Mouse (Mus musculus) gonadal fat pad, adult 2 months (tissue): ENCODE data around the gene Dnajc1. TPM values are rescaled to one million over a fixed set of nuclear protein-coding genes. Genes with fewer than 3 reads are reported as not detected.

Source experiments
- DNase-seq: peaks from one replicate; pipeline ENCODE4 v3.0.0-alpha.2; 2012; ENCODE audit warnings: low read depth
- polyA plus RNA-seq: library from polyadenylated mRNA; depleted of rRNA; stranded (reverse); fragments of >200 nt; gene quantifications from 2 replicates; pipeline ENCODE4 v1.2.3, GENCODE M21; 2012

The Dnajc1 gene
- polyA plus RNA-seq, 1 experiment = 12.2 TPM

DNA sequence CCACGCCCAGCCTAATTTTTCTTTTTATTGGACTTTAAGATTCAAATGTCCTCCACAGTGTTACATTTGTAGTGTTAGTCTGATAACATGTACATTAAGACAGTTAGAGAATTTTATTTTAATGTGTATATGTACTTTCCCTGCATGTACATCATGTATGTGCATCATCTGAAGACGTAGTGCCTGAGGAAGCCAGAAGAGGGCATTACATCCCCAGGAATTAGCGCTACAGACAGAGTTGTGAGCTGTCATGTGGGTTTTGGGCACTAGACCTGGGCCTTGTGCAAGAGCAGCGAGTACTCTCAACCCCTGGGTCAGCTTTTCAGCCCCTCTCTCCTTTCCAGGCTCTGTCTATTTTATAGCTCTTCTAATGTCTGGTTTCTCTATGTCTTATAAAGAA lies 189.7 kb downstream of the Dnajc1 start:
- no peak for DNase-seq

GRCm38 (mm10) chr2:18201820-18202462 lies 190.7 kb downstream of the Dnajc1 start:
- DNase-seq = no peak

DNA sequence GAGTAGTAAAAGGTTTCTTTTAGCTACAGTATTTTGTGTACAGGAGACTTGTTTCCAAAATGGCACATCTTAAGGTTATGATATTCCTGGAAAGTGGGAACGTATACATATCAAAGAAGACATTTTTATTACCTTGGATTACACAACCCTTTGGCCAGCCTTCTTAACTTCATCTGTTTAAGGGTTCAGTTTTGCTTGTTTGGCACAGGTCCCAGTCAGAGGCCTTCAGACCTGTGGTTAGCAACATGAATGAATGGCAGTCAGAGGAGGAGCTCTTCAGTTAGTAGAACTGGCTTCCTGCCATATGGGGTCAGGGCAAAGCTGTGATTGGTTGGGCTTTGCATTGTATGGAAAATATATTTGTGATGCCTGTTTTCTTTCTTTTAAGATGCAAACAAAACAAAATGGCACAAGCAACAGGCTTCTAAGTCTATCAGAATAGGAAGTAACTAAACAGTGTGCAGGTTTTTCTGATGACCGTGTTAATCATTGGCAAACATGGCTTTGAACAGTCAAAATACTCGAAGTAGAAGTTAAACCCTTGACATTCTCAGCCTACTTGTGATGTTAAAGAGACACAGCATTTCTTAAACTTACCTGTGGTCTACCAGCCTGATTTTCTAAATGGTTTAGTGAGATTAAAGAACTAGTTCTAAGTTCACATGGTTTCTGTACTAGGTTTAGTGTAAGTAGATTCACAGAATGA lies 196.8 kb downstream of the Dnajc1 start:
- DNase-seq = peak; percentile 36

- no peak for DNase-seq
Measured at GRCm38 (mm10) chr2:18195285-18195684, 197.3 kb downstream of the Dnajc1 start.

DNA sequence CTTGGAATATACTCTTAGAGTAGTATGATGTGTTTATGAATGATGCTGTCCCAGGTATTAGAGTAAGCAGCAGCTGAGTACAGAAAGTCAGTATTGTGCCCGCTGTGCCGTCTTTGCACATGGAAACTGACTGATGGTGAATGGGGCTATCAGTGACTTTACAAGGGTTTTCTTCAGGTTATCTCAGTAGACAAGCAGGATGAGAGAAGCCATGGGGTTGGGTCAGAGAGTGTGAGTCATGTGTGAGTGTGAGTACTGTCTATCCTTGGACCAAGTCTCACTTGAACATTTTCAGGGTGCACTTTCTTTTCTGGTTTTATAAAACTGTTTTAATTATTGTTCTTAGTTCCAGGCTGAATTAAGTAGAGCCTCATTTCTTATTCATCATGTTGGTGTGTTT lies 204.3 kb downstream of the Dnajc1 start:
- no peak for DNase-seq

GRCm38 (mm10) chr2:18183079-18183478 lies 209.6 kb downstream of the Dnajc1 start:
- DNase-seq = no peak

GRCm38 (mm10) chr2:18181631-18182030 lies 211.0 kb downstream of the Dnajc1 start:
- no peak for DNase-seq

- DNase-seq = no peak
Measured at GRCm38 (mm10) chr2:18180323-18180722, 212.3 kb downstream of the Dnajc1 start.

DNA sequence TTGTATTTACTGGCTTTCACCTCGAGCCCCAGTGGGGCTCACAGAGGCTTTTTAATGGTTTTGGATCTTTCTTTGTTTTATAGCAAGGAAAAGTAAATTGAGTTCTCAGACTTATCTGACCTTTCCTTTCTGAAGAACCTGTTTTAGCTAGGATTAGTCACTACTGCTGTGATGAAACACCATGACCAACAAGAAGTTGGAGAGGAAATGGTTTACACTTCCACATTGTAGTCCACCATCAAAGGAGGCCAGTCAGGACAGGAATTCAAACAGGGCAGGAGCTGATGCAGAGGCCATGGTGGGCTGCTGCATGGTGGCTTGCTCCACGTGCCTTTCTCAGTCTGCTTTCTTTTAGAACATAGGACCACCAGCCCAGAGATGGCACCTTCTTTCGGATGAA lies 216.4 kb downstream of the Dnajc1 start:
- no peak for DNase-seq

GRCm38 (mm10) chr2:18175234-18175633 lies 217.4 kb downstream of the Dnajc1 start:
- no peak for DNase-seq

DNA sequence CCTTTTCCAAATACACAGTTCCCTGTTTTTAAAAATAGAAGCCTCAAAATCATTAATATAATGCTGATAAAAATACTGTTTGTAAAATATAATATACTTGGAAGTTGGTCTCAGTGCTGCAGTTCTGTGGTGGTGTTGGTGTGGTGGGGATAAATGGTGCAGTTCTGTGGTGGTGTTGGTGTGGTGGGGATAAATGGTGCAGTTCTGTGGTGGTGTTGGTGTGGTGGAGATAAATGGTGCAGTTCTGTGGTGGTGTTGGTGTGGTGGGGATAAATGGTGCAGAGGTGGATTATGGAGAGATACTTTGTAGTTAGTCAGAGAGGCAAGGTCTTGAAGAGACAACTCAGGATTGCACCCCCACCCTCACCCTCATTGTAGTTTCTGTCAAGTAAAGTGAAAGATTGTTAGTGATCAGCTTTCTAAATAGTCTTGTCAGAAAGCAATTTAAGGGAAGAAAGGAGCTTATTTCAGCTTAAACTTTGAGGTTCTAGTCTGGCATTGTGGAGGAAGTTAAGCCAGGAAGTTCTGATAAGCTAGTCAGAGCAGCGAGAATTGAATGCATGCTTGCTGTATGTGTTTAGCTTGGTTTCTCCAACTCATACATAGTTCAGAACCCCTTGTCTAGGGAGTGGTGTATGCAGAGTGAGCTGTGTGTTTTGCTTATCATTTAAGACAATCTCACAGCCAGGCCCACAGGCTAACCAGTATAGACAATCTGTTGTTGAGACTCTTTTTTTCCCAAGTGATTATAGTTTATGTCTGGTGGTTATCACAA lies 223.3 kb downstream of the Dnajc1 start:
- DNase-seq = no peak

DNA sequence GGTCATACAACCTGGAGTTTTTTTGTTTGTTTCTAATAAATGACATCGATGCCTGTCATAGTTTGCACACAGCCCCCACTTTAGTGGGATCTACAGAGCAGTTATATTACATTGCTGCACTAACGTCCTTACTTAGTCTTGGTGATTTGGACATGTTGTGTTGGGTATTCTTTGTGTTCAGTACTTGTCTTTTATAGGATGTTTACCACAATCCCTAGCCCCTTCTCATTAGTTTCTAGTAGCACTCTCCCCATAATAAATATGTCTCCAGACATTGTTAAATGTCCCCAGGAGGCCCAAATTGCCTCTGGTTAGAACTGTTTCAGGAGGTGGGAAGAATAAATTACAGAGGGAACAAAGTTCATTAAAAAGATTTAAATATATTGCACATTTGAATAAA lies 227.1 kb downstream of the Dnajc1 start:
- no peak for DNase-seq

- no peak for DNase-seq
Measured at GRCm38 (mm10) chr2:18160992-18161391, 231.6 kb downstream of the Dnajc1 start.

GRCm38 (mm10) chr2:18159426-18159825 lies 233.2 kb downstream of the Dnajc1 start:
- DNase-seq = no peak

GRCm38 (mm10) chr2:18156131-18156530 lies 236.5 kb downstream of the Dnajc1 start:
- DNase-seq = no peak
